Mouse (Mus musculus) spleen, adult 2 months (tissue): ENCODE data around the gene Abcc12.

Experiments
- CTCF ChIP-seq: fragments of 200-500 bp; IDR thresholded peaks from 2 replicates; pipeline ENCODE4 v1.5.1; 2011; ENCODE audit warnings: mild to moderate bottlenecking, inconsistent platforms; ENCODE audit not compliant: insufficient read depth, insufficient read length, insufficient replicate concordance; ENCODE audit errors: extremely low read depth
- POLR2A ChIP-seq: fragments of 200-500 bp; IDR thresholded peaks from 2 replicates; pipeline ENCODE4 v1.6.1; 2011; ENCODE audit warnings: low read depth, low read length, inconsistent platforms

DNA sequence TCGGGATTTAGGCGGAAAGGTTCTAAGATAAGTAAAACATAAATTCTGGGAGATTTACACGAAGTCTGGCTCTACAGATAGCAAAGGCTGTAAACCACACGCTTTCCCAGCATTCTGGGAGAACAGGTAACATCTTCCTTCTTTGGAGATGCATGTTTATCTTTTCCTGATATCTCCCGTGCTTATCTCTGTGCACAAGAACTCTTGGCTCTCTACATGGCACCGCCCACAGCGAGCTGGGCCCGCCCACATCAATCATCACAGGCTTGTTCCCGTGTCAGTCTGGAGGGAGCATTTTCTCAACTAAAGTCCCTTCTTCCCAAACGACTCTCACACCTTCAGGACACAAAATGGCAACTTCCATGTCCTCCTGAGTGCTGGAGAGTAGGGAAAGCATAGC, 12.6 kb upstream of the Abcc12 start:
- TF ChIP-seq CTCF (no peak), POLR2A (no peak)
